Mouse (Mus musculus): ENCODE data around the gene Tril.
A peak's percentile ranks its signal among the peaks of the same experiment; 100 is the strongest.

Tril gene

GRCm38 (mm10) chr6:53820486-53820985 lies at the start of gene Tril:
Gene Tril, minus strand, starts transcription at chr6:53820830.
- DNase-seq, result peak; percentile 44 to 50

- no peak for DNase-seq
These were observed 42.4 kb upstream of the Tril start for GRCm38 (mm10) chr6:53863011-53863410.

DNA sequence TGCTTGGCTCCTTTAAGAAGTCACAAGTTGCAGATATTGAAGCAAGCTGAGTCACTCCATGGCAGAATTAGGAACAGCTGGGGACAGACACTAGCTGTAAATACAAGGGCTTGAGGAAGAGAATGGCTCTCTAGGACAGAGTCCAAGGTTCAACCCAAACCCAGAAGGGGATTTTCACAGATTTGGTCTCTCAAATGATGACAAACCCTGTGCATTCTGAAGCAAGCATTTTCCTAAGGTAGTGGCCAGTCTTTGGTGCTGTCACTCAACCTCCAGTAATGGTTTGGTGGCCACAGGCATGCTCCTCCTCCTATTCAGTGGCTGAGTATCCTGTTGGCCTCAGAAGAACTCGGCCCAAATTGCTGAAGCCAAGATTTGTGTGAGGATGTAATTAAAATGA lies 38.5 kb upstream of the Tril start:
- no peak for DNase-seq

- DNase-seq, result no peak
These were observed 37.2 kb upstream of the Tril start for GRCm38 (mm10) chr6:53857822-53858221.

DNA sequence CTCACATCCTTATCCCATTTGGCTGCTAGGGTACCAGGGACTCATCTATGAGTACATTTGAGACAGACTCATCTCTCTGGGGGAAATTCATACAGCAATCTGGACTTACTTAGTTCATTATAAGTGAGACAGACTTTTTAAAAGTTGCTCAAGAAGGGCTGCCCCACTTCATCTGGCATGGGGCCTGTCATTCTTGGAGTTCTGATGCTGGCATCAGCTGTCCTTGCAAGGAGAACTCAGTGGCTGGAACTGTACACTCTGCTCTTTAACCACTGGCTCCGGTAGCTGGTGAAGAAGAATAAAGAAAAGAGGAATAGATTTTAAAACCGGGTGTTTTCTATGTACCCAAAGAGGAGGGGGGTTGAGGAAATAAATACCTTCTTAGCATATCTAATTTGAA lies 36.1 kb upstream of the Tril start:
- DNase-seq, result no peak

DNA sequence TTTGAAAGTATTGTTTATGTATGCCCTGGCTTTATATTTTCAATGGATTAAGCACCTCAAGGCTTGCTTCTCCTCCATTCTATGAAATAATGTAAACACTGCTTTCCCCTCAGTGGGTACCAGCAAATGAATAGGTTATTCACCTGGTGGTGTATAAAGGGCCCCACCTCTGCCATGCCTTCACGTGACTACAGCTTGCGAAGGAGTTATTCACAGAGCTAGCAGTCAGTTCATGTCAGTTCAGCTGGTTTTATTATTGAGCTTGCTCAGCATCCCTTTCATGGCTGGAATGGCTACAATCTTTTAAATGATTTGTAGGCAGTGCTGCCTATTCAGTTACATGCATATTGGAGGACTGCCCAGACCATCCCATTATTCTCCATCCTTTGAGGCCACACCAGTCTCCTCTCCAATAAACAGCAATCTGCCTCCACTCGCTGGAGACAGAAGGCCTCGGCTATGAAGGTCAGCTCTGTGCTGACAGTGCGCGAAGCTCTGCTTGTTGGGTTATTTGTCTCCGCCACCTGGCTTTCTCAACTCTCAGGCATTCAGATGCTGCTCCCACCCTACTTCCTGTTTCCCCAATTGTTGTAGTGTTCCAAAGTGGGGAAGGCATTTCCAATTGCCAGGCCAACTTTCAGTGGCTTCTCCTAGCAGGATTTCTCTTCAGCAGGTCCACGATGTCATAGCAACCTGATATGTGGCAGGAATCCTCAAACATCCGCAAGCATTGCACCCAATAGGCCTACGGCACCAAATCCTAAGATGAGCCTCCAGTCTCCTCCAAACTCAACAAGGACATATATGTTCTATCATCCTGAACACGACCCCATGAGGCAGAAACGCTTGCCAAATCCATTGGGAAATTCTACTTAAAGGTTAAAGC lies 34.6 kb upstream of the Tril start:
- no peak for DNase-seq

GRCm38 (mm10) chr6:53854226-53854625 lies 33.6 kb upstream of the Tril start:
- DNase-seq, result no peak

GRCm38 (mm10) chr6:53853546-53853945 lies 32.9 kb upstream of the Tril start:
- peak; percentile 9 to 22 for DNase-seq

DNA sequence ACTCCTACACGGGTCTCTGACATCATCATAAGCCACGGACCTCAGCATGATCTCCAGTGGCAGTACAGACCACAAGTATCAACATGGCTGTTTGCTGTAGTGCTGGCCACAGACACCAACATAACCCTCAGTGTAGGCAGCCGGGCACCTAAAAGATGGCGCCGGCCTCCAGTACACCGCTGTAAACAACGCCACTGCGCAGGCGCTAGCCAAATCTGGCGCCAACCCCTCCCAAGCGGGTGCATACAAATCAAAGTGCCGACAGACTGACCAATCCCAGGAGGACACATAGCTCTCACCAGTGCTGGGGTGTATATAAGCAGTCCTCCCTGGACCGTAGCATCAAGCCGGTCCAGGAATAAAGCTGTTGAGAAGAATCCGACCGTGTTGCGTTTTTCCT lies 24.0 kb upstream of the Tril start:
- DNase-seq, result no peak

GRCm38 (mm10) chr6:53825213-53825612 lies 4.6 kb upstream of the Tril start:
- no peak for DNase-seq

DNA sequence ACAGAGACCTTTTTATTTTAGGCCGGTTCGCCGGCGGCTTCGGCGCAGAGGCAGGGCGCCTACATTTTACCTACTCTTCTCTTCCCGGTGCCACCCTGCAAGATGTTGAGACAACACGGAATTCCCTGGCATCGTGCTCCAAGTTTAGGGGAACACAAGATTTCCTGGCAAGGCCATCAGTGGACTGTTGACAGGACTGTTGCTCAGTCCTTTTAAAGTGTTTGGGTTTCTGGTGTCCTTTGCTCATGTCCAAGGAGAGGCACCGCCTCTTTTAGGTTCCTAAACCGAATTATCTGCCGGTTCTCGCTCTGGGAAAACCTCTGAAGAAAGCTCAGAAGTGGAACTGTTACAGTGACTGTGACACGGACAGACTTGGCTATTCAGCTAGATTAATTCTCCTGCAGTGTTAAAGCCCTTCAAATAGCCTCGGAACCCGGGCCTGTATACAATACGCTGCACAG lies 441 bp upstream of the Tril start:
- DNase-seq, result no peak

DNA sequence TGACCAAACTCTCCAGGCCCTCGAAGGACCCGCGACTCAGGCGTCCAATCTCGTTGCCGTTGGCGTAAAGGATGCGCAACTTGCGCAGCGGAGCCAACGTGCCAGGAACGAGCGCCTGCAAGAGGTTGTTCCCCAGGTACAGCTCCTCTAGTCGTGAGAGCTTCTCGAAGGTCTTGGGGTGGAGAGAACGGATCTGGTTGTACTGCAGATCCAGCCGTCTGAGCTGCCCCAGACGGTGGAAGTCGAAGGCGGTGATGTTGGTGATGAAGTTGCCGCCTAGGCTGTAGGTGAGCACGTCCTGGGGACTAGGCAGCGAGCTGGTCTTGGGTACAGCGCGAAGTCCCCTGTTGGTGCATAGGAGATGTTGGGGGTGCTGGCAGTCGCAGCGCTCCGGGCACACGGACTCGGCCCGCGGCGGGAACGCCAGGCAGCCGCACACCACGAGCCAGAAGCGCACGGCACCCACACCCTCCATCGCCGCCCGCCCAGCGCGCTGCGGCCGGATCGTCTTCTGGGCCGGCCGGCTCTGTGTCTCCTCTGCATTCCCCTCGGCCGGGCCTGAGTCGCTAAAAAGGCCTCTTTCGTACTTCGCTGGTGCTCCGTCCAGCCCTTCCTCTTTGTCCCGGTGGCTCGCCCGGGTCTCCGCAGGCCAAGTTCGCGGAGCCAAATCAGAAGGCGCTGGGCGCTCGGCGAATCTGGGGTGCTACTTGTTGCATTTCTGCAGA lies 707 bp downstream of the Tril start:
- no peak for DNase-seq

DNA sequence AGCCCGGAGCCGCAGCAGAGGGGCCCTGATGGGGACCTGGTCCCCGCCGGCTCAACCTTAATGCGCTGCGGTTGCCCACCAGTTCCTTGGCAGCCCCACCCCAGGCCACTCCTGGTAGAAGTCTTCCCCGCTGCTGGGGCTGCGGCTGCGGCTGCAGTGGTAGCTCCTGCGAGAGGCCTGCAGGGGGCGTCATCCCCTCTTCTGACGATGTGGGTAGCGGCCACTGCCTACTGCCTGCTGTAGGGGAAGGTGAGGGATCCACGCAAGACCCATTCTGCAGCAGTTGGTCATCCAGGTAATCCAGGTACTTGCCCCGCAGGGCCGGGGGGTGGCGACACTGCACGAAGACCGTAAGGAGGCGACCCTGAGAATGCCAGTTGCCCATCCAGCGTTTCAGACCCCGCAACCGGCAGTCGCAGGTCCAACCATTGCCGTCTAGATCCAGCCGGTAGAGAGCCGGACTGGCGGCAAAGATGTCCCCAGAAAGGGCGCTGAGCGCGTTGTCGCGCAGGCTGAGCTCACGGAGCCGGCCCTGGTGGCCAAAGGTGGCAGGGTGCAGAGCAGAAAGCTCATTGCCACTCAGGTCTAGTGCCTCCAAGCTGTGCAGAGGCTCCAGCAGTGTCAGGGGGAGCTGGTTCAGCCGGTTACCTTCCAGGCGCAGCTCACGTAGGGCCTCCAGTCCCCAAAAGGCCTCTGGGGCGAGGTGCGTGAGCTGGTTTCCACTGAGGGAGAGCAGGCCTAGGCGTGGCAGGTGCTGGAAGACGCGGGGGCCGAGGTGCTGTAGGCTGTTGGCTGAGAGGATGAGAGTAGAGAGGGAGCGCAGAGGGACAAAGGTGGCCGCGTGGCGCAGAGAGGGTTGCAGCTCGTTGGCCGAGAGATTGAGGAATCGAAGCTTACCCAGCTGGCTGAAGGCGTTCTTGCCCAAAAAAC lies 1.6 kb downstream of the Tril start:
- DNase-seq, result peak in 1 of 2 experiments; percentile 19

DNA sequence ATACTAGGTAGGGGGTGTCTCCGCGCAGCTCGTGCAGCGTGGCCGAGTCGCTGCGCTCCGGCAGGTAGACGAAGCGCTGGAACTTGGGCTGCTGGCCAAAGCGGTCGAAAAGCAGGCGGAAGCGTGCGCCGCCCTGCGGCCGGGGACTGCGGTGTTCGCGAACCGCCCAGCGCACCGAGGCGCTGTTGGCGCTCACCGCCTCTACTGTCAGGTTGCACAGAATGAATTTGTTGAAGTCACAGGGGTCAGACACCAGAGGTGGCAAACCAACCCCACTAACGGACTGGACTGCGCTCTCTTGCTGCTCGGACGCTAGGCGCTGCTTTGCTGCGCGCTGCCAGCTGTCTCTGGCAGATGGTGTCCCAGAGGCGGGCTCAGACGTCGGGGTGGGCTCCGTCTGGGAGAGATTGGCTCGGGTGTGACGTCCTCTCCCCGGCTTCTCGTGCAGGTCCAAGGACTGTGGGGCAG lies 2.3 kb downstream of the Tril start:
- DNase-seq, result peak; percentile 49 to 72

DNA sequence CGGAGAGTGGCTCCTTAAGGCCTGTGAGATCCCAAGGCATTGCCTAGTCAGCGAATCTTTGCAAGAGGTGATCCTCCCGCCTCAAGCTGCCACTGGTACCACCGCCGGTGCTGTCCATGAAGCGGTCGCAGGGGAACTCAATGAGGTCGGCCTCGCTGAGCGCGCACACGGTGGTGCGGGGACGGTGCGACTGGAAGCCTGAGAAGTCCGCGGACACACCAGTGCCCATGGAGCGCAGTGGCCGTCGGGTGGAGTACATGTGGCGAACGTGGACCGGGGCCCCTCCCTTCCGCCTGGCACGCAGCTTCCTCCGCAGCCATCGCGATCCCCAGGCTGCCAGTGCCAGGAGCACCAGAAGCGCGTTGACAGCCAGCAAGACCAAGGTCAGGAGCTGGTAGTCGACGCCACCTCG lies 2.9 kb downstream of the Tril start:
- peak in 1 of 2 experiments; percentile 8 for DNase-seq

GRCm38 (mm10) chr6:53816661-53817060 lies 4.0 kb downstream of the Tril start:
- no peak for DNase-seq

DNA sequence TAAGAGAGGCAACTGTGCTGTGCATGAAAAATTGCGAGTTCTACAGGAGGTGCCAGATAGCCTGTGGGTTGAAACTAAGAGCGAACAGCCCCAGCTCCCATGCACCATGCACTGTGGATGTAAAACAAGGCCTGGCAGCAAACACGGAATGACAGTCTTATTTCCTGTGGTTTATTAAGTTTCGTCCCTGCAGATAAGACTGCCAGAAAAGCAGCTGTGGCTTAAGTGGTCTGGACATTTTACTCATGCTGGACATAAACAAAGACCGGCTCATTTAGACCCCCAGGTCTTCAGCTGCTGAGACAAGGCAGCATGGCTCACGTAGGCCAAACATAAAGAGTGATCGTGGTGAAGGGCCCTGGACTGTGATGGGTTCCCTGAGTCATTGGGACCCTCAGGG lies 4.9 kb downstream of the Tril start:
- DNase-seq, result no peak

DNA sequence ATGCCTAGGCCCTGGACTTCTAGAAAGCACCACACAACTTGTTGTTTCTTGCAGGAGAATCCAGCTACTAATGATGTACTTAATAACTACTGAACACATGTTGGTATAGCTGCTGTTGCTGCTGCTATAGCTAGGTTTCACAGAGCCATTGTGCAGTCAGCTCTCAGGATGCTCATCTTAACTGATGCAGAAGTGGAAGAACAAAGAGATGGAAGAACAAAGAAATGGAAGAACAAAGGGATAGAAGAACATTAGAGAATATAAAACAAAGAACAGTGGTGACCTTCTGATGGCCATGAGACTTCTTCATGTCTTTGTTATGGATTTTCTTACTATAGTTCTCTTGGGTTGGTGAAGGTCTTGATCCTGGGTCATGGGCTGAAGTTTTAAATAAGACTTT lies 6.4 kb downstream of the Tril start:
- no peak for DNase-seq

- DNase-seq, result no peak
These were observed 8.4 kb downstream of the Tril start for GRCm38 (mm10) chr6:53812242-53812641.

GRCm38 (mm10) chr6:53808801-53809200 lies 11.8 kb downstream of the Tril start:
- DNase-seq, result no peak

DNA sequence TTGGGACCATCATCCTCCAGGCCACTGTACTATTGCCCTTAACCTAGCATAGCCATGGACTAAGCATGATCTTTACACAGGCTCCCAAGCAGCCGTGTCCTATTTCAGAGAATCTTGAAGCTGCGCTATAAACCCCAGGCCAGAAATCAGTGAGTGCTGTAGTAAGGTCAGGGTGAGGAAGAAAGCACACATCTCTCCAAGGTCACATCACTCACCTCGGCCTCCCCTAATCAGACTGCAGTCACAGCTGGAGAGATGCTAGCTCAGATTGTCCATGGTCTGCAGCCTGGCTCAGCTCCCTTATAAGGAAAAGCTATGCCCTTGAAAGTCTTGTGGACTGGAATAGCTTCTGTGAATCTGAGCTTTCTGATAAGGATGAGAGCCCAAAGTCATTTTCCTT lies 13.4 kb downstream of the Tril start:
- no peak for DNase-seq

DNA sequence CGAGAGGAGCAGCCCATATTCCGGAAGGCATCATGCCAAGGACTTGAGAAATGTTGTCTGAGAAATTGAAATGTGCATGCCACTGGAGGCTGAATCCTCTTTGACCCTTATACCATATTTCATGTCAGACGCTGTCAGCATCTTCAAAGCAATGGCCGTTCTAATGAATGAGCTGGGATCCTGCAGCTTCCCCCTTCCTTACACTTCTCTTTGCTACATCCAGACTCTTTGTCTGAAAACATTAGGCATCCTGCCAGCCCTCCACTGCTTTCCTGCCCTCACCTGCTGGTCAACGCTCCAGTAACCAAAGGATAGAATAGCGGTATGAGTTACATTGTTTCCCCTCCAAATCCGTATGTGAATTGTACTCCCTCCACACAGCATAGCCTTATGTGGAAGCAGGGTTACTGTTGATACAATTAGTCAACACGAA lies 14.0 kb downstream of the Tril start:
- no peak for DNase-seq

DNA sequence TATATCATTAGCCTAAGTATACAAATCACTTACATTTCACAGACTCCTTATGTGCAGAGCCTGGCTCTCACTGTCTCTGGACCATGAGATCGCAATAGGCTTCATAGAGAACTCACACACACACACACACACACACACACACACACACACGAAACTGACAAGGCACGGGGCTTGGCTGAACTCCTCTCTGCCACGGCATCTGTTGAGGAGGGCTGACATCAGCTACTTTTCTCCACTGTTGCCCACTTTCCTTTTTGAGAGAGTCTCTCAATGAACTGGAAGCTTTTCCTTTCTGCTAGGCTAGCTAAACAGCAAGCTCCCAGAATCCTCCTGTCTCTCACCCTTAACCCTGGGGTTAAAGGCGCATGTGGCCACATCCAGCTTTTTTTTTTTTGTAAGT lies 14.6 kb downstream of the Tril start:
- DNase-seq, result no peak
